Mouse (Mus musculus) bone marrow macrophage, adult 2 months (primary cell): ENCODE data around the gene Krt73. TPM values are rescaled to one million over a fixed set of nuclear protein-coding genes. Genes with fewer than 3 reads are reported as not detected.
A peak's percentile ranks its signal among the peaks of the same experiment; 100 is the strongest.

Source experiments
- H3K27ac ChIP-seq: 2 replicates; pipeline ENCODE4 v1.5.1; 2012; ENCODE audit warnings: low read depth, low read length; ENCODE audit not compliant: insufficient read depth
- H3K4me1 ChIP-seq: 2 replicates; pipeline ENCODE4 v1.6.1; 2012; ENCODE audit warnings: low read length; ENCODE audit not compliant: control insufficient read depth, insufficient read depth
- H3K4me3 ChIP-seq: 2 replicates; pipeline ENCODE4 v1.5.1; 2012; ENCODE audit warnings: mild to moderate bottlenecking, low read length, moderate library complexity; ENCODE audit not compliant: insufficient read depth
- CTCF ChIP-seq: IDR thresholded peaks from 2 replicates; pipeline ENCODE4 v1.5.1; 2012; ENCODE audit warnings: low read depth, mild to moderate bottlenecking, low read length, moderate library complexity
- POLR2A ChIP-seq: IDR thresholded peaks from 2 replicates; pipeline ENCODE4 v1.6.1; 2012; ENCODE audit warnings: mild to moderate bottlenecking, low read depth, low read length, borderline replicate concordance
- polyA plus RNA-seq: library from polyadenylated mRNA; stranded (reverse); fragments of >200 nt; gene quantifications from 2 replicates; pipeline ENCODE4 v1.2.4, GENCODE M21; 2012; ENCODE audit not compliant: missing spikeins, insufficient read depth, insufficient read length

Krt73 gene
- polyA plus RNA-seq: not detected in 2 replicates

DNA sequence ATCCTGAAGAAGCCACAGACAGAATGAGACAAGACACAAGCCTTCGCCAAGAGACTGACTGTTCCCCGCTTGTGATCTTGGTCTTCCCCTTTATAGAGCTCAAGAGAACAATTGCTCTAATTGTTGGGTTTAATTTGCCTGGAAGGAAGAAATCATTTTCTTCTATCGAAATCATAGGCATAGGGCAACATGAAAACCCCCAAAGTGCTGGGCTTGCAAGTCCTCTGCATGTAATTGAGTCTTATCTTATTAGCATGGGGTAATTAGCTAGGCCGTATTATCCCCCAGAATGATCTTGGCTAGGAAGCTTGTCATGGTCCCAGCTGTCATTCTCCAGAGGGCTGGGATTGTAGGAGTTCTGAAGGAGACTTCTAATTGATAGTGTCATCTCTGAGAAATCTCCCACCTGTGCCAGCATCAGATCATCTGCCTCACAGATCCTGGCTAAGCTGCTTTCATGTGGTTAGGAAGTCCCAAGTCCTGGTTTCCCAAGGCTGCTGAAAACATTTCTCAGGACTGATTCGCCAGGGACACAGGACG is at the start of gene Krt73:
Krt73 (minus strand) TSS at position 51 of the 540 bp plus-strand sequence.
- no peaks in the 10 kb centered on the region for H3K4me1 ChIP-seq
- no peak for TF ChIP-seq CTCF
- no peak for TF ChIP-seq POLR2A
- no peak within 1 kb of the TSS for H3K27ac ChIP-seq
- H3K4me3 ChIP-seq: no peak within 1 kb of the TSS

DNA sequence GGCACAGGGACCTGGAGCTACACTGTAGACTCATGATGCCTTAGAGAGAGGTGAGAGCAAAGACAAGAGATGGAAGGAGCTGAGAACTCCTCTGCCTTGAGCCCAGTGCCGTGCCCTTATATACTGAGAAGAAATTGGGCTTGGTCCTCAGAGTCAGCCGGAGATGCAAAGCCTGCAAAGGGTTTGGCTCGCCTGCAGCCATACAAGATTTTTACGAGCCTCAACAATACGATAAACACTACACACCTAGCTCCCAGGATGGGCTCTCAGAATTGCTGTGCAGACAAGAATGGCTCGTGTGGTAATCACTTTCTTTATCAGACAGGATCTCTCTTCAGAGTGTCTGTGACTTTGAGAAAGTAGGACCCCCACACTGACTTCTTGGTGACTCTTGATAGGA is 48.5 kb upstream of the Krt73 start, which contains the start of gene Krt1:
Krt1 (minus strand) TSS at position 101 of the 400 bp plus-strand sequence.
- no peak within 1 kb of the TSS for H3K4me3 ChIP-seq
- no peaks in the 10 kb centered on the region for H3K4me1 ChIP-seq
- TF ChIP-seq POLR2A (no peak), CTCF (no peak)
- H3K27ac ChIP-seq: no peak within 1 kb of the TSS

DNA sequence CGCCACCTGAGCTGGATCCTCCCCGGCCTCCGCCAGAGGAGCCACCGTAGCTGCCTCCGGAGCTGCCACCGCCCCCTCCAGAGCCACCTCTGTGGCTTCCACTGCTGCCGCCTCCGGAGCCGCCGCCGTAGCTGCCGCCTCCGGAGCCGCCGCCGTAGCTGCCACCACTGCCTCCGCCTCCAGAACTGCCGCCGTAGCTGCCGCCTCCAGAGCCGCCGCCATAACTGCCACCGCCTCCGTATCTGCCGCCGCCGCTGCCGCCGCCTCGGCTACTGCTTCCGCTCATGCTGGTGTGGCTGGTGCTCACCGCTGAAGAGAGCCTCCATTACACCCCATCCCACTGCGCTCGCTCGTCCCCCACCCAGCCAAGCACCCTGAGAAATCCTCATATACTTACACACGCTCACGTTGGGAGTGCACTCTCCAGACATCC is 43.8 kb upstream of the Krt73 start:
- no peak for TF ChIP-seq POLR2A
- no peak for TF ChIP-seq CTCF
- H3K4me1 ChIP-seq: no peaks in the 10 kb centered on the region
- peak overlapping the region; percentile 35; the same call in 1 of the 2 replicates for H3K4me3 ChIP-seq
- H3K27ac ChIP-seq: no peak overlapping the region

- no peak overlapping the region for H3K27ac ChIP-seq
- H3K4me3 ChIP-seq: no peak overlapping the region
- no peak for TF ChIP-seq CTCF
- TF ChIP-seq POLR2A: no peak
- no peaks in the 10 kb centered on the region for H3K4me1 ChIP-seq
Measured at GRCm38 (mm10) chr15:101843192-101843591, 41.0 kb upstream of the Krt73 start.

DNA sequence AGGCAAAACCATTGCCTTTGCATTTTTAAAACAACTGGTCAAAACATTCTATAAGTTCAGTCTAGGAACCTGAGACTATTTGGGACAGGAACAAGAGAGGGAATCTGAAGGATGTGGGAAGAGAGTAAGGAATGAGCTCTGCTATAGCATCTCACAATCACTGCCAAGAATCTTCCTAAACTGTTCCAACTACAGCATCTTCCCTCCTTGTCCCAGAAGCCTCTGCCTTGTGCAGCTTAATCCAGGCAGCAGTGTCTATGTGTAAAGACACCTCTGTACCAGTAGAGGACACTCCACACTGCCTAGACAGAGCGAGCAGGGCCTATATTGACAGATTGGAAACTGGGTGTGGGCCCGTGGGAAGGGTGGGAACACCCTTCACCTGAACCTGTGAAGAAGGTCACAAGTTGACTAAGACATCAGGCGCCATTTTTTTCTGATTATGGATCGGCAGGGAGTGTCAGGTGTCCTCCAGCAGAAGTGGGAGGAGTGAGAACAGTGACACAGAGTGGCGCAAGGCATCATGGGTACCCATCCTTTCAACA is 32.7 kb upstream of the Krt73 start:
- H3K4me1 ChIP-seq: no peaks in the 10 kb centered on the region
- H3K27ac ChIP-seq: no peak overlapping the region
- no peak for TF ChIP-seq CTCF
- TF ChIP-seq POLR2A: no peak
- no peak overlapping the region for H3K4me3 ChIP-seq

- Histone ChIP-seq H3K4me1 (no peaks in the 10 kb centered on the region), H3K27ac (no peak overlapping the region), H3K4me3 (no peak overlapping the region)
- TF ChIP-seq CTCF (no peak), POLR2A (no peak)
Measured at GRCm38 (mm10) chr15:101833131-101833530, 31.0 kb upstream of the Krt73 start.

DNA sequence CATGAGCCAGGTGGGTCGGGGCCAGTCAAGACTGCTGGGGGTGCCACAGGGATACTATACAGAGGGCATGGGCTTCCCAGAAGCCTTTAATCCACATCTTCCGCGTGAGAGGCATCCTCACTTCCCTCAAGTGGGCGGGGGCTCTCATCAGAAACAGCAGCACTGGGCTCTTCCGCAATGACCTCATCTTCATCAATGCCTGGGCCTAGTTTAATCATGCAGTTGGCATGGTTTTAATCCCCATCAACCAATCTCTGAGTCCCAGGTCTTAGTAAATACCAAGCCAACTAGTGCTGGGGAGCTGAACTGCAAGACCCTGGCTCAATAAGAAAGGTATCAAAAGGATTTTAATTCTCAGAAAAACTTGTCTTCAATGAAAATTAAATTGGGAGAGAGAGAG is 27.3 kb upstream of the Krt73 start:
- TF ChIP-seq POLR2A: no peak
- no peak for TF ChIP-seq CTCF
- Histone ChIP-seq H3K27ac (no peak overlapping the region), H3K4me1 (no peaks in the 10 kb centered on the region), H3K4me3 (no peak overlapping the region)

- no peak overlapping the region for H3K27ac ChIP-seq
- H3K4me1 ChIP-seq: no peaks in the 10 kb centered on the region
- no peak overlapping the region for H3K4me3 ChIP-seq
- TF ChIP-seq POLR2A (no peak), CTCF (no peak)
Measured at GRCm38 (mm10) chr15:101821786-101822185, 19.6 kb upstream of the Krt73 start.

DNA sequence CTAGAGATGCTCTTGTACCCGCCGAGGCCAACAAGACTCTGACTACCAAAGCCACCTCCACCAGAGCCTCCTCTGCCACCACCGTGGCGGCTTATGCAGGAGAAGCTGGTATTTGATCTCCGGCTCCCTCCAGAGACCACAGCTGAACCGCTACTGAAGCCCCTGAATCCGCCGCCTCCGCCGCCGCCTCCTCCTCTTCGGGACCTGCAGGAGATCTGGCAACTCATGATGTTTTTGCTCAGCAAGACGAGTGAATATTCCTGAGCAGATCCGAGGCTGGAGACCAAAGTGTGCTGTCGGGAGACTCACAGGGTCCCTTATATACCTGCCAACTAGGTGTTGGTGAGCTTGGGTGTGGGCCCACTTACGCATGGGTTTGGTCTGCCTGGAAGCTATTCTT is 15.7 kb upstream of the Krt73 start, which contains the start of gene Krt2:
Krt2 (minus strand) TSS at position 295 of the 400 bp plus-strand sequence.
- no peak within 1 kb of the TSS for H3K4me3 ChIP-seq
- H3K27ac ChIP-seq: no peak within 1 kb of the TSS
- no peaks in the 10 kb centered on the region for H3K4me1 ChIP-seq
- no peak for TF ChIP-seq CTCF
- TF ChIP-seq POLR2A: no peak

DNA sequence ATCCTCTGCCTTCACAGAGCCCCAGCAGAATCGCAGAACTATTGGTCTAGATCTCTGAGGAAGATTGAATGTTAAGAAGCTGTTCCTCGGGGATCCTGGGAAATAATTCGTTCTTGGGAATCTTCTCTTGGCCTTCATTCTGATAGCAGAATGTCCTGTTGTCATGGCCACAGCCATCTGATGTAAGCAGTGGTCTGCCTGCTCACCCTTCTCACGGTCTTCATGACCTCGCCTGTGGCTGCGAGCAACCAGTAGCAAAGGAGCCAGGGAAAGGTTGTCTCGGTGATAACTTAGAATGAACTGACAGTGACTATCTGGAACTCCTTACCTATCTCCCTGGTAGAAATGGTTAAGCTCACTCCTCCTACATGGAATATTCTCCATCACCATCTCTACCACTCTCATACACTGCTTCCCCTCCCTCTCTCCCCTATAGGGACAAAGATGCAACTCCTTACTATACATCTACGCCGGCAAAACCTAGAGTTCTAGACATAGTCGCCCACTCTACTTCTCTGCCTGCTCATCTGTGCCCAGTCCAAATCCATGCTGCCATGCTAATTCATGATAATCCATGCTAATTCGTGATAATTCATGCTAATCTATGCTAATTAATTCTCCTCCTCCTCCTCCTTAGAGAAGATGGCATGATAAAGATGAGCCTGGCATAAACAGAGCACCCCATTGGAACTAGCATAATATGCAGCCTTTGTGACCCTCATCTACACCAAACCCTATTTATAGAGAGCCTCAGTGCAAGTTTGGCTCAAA is 1.1 kb upstream of the Krt73 start:
- TF ChIP-seq POLR2A: no peak
- Histone ChIP-seq H3K4me3 (no peak overlapping the region), H3K27ac (no peak overlapping the region), H3K4me1 (no peaks in the 10 kb centered on the region)
